Mouse (Mus musculus) brown adipose tissue, adult 24 weeks (tissue): ENCODE measurements around the gene Dctn2. TPM values are rescaled to one million over a fixed set of nuclear protein-coding genes. Genes with fewer than 3 reads are reported as not detected.

Experiments used
- H3K27ac ChIP-seq: fragments of 200-500 bp; replicated peaks from 2 replicates; pipeline ENCODE4 v1.5.1; 2012; ENCODE audit warnings: low read depth, mild to moderate bottlenecking, low read length
- H3K4me1 ChIP-seq: fragments of 200-500 bp; 2 replicates; pipeline ENCODE4 v1.6.1; 2012; ENCODE audit warnings: low read length, mixed read lengths; ENCODE audit not compliant: control insufficient read depth, insufficient read depth, insufficient read length
- H3K4me3 ChIP-seq: fragments of 200-500 bp; 2 replicates; pipeline ENCODE4 v1.5.1; 2012; ENCODE audit warnings: low read depth, mild to moderate bottlenecking, low read length, moderate library complexity; ENCODE audit not compliant: insufficient read depth
- polyA plus RNA-seq: library from polyadenylated mRNA; stranded (reverse); fragments of >200 nt; gene quantifications from 2 replicates; pipeline ENCODE4 v1.2.4, GENCODE M21; 2012; ENCODE audit not compliant: missing spikeins, insufficient read depth, insufficient read length

Gene Dctn2
- polyA plus RNA-seq, 1 experiment: 100 TPM

DNA sequence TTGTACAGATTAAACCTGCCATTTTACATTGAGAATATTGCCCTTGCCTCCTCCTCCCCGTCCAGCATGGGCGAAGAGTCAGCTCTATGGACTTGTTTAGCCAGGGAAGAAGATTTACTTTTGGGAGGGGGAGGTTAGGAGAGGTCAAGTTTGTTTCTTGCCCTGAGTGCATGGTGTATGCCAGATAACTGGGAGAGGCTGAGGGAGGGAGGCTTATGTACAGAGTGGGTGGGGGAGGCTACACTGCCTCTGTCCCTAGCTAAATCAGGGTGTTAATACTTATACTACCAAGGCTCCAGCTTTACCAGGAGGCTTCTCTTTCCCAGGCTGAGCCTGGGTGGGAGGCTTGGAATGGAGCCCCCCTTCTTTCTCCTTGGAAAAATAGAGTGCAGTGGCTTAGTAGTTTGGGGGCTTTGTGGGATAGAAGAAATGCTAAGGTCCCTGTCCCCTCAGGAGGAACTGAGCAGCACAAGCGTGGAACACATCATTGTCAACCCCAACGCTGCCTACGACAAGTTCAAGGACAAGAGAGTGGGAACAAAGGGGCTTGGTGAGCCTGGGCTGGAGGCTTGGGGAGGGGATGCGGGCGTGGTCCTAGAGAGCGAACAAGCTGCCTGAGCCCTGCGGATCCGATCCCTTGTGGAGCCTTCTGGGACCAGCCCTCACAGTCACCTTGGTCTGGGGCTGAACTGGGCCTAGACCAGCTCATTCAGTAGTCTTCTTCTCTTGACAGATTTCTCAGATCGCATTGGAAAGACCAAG is 8.3 kb downstream of the Dctn2 start:
- H3K4me3 ChIP-seq: no peak overlapping the region
- H3K27ac ChIP-seq: no peak overlapping the region
- H3K4me1 ChIP-seq: no peaks in the 10 kb centered on the region

DNA sequence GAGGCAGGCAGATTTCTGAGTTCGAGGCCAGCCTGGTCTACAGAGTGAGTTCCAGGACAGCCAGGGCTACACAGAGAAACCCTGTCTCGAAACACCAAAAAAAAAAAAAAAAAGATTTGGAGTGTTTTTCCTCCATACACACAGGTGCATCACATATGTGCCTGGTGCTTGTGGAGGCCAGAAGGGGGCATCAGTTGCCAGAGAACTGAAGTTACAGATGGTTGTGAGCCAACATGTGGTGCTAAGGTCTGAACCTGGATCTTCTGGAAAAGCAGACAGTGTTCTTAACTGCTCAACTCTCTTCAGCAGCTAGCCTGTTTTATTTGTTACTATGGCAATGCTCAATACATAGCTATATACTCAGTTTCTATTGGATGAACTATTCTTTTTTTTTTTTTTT is 13.6 kb downstream of the Dctn2 start:
- Histone ChIP-seq H3K4me1 (no peaks in the 10 kb centered on the region), H3K4me3 (no peak overlapping the region), H3K27ac (no peak overlapping the region)

DNA sequence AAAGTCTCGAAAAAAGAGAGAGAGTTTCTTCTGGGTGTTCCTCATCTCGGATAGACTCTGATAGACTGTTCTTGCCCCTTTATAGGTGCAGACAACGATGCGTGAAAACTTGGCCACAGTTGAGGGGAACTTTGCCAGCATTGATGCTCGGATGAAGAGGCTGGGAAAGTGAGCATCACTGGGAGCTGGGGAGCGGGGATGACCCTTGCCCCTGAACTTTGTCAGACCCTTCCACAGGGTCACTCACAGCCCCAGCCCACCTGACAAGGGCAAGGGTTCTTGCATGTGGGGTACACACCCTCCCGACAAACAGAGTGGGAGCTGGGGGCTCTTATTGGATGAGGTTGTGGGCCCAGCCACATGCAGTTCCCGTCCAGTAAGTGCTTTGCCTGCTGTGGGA is 15.1 kb downstream of the Dctn2 start:
- Histone ChIP-seq H3K27ac (no peak overlapping the region), H3K4me1 (no peaks in the 10 kb centered on the region; the same call in 1 of the 2 replicates), H3K4me3 (no peak overlapping the region)

DNA sequence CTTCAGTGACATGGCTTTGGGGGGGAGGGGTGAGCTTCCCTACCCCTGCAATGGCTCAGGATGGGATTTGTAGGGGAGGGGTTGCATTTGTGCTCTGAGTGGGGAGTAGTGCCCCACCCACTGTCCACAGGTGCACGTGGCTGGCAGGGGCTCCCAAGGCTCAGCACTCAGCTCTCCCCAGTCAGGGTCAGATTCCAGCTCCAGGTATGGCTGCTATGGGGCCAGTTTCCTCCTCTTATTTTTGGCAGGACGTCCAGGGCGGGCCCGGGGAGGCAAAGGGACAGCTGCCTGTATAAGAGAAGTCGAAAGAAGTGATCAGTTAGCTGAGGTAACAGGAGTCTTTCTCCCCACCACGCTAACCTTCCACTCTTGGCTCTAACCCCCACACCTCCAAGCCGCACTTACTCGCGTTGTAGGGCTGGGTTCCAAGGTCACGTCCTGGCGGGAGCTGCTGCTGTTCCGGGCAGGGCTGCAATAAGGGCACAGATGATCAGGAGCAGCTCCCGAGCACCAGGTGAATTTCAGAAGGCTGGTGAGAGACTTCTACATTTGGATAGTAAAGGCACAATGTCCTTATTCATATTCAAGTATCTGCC is 16.6 kb downstream of the Dctn2 start:
- Histone ChIP-seq H3K27ac (no peak overlapping the region), H3K4me3 (no peak overlapping the region), H3K4me1 (peaks cover 10% of the 10 kb centered on the region)

- no peak overlapping the region for H3K4me3 ChIP-seq
- peaks cover 10% of the 10 kb centered on the region for H3K4me1 ChIP-seq
- H3K27ac ChIP-seq: no peak overlapping the region
Observed at GRCm38 (mm10) chr10:127284105-127284622, 18.0 kb downstream of the Dctn2 start.

- Histone ChIP-seq H3K27ac (no peak overlapping the region), H3K4me1 (peaks cover 10% of the 10 kb centered on the region), H3K4me3 (no peak overlapping the region)
Observed at GRCm38 (mm10) chr10:127284724-127285500, 18.7 kb downstream of the Dctn2 start.

DNA sequence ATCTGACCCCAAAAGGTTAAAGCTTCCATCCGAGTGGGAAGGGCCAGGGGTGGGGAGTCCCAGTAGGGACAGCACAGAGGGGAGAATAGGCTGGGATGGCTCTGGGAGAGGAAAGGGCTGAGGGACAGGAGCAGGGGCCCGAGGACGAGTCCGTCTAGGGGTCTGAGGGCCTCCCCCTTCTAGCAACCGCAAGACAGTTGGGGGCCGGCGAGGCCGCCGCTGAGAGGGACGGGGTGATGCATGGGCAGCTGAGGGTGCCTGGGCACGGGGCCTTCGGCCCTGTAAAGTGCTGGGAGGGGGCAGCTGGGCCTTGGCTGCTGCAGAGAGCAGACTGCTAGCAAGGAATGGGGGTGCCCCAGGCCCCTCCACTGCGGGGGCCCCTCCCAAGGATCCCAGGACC is 19.5 kb downstream of the Dctn2 start:
- H3K4me1 ChIP-seq: peaks cover 10% of the 10 kb centered on the region
- H3K27ac ChIP-seq: no peak overlapping the region
- no peak overlapping the region for H3K4me3 ChIP-seq

DNA sequence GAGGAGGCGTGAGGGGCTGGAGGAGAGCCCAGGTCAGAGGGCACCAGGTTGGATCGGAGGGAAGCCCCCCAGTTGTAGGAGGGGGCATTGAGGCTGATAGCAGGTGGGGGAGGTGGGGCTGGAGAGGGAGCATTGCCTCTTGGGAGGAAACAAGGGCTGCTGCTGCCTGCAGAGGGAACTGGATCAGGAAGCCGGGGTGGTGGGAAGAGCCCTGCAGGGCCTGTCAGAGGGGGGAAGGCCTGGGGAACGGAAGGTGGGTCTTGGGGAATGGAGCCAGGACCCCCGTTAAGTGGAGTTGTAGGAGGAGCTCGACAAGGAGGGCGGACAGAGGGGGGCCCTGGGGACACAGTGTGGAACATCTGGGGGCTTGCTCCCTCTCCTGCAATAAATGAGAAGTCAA is 20.0 kb downstream of the Dctn2 start:
- no peak overlapping the region for H3K4me3 ChIP-seq
- H3K27ac ChIP-seq: no peak overlapping the region
- H3K4me1 ChIP-seq: peaks cover 10% of the 10 kb centered on the region

GRCm38 (mm10) chr10:127286730-127287129 is 20.6 kb downstream of the Dctn2 start:
- H3K27ac ChIP-seq: peak overlapping the region; percentile 99
- H3K4me3 ChIP-seq: peak overlapping the region; percentile 87
- peaks cover 10% of the 10 kb centered on the region for H3K4me1 ChIP-seq

DNA sequence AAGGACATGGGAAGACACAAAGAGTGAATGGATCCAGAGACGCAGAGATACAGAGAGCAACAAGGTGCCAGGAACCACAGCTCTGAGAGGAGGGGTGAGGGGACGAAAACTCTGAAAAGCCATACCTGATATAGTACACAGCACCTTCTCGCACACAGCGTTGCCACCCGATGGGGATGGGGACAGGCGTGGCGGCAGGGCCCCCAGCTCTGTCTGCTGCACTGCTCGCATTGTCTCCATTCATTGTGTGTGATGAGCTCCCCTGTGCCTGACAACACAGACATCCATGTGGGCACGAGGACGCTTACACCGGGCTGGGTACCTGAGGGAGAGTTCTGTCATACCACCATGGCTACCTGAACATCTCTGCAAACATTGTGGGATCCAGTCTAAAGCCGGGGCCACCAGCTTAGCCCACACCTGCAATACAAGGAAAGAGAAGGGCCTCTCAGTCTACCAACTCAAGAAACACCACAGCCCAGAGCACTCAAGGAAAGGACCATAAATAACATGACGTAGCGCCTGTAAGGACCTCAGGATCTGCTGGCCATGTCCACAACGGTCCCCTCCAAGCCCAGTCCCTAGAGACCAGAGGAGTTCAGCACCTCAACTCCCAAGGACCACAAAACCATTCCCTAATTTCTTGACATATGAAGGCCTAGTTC is 21.2 kb downstream of the Dctn2 start:
- Histone ChIP-seq H3K27ac (peak overlapping the region; percentile 99), H3K4me1 (peaks cover 10% of the 10 kb centered on the region), H3K4me3 (peak overlapping the region; percentile 87)

DNA sequence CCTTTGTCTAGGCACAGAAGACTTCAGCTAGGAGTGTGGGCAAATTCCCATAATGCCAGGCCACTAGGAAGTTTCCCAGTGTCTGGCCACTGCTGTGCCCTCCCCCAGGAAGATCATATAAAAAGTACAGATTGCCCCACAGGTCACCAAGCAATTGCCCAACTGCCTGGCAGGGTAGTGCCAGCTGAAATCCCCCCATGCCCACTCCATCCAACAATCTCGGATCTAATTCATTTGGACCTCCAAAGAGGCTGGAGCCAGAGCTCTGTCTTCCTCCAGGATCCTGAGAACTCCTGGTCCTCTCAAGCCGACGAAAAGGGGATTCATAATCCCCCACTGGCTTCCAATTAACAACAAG is 21.7 kb downstream of the Dctn2 start:
- Histone ChIP-seq H3K27ac (peak overlapping the region; percentile 99), H3K4me3 (peak overlapping the region; percentile 87), H3K4me1 (peaks cover 10% of the 10 kb centered on the region)

DNA sequence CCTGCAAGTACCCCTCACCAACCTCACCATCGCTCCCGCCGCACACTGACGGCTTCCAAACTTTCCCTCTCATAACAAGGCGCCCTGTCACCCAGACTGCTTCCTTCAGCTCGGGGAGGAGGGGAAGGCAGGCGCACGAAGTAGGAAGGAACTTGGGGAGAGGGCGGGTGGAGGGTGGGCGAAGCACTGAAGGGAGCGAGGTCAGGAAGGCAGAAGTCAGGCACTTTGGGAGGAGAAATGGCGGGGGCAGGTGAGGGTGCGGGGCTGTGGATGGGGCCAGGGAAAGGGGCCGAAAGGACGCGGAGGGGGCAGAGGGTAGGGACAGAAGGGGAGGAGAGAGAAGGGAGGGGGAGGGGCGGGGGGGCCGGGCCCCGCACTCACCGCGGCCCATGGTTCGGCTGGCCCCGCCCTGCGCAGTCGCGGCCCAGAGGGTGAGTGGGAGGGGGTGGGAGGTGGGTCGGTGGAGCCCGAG is 22.2 kb downstream of the Dctn2 start:
- Histone ChIP-seq H3K27ac (peak overlapping the region; percentile 99), H3K4me3 (peak overlapping the region; percentile 87), H3K4me1 (peaks cover 10% of the 10 kb centered on the region)

DNA sequence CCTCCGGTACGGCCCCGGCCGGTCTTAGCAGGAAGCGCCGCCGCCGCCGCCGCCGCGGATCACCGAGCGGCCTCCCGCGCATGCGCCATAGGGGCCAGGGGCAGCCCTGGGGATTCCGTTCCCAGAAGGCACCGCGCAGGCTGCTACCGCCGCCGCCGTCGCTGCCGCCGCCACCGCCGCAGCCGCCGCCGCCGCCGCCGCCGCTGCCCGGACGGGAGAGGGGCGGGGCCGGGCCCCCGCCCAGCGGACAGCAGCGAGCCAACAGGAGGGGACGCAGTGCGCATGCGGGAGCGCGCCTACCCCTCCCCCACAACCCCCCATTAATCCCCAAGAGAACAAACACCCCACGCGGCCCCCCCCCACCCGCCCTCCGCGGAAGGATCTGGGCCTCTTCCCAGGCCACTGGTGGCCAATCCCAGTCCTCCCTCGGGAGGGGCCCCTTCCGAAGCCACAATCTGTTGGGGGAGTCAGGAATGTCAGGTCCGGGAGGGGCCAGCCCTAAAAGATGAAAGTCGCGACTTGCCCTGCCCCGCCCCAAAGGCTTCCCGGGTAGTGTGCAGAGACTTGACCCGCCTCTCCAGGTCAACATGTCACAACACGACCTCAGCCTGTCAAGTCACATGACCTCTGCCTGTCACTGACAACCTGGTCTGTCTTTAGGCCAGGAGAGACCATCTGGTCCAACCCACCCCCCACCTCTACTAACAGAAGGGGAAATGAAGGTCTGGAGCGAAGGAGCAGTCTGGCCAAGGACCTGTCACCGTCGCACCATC is 22.8 kb downstream of the Dctn2 start, which contains the start of gene Mbd6:
TSS of gene Mbd6 (minus strand) at position 219 of the 773 bp plus-strand sequence.
- Histone ChIP-seq H3K27ac (peak within 1 kb of the TSS; percentile 99), H3K4me1 (peaks cover 10% of the 10 kb centered on the region), H3K4me3 (peak within 1 kb of the TSS; percentile 87)

DNA sequence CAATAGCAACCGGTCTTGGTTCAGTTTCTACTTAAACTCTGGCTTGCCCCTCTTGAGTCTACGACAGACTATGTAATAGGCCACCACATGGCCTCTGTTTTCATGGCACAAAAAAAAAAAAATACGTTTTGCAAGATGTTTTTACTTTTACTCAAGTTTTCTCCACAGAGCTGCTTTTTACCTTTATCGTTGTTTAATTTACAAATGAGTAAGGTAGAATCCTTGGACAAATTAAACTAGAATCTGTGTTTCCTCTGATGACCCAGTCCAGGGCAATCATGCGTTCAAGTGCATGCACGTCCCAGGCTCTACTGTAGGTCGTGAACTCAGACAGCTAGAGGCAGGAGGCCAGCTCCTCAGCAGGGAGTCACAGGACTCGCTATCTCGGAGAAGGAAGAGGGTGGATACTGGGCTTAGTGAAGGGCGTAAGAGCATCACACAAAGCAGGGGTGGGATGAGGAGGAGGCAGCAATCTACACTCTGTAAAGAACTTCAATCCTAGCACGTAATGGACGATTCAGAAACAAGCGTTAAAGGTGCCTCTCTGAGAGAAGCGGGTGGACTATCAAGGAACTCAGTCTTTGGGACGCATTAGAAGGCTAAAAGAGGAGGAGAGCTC is 23.5 kb downstream of the Dctn2 start:
- peak overlapping the region; percentile 87 for H3K4me3 ChIP-seq
- H3K4me1 ChIP-seq: peaks cover 10% of the 10 kb centered on the region
- peak overlapping the region; percentile 99 for H3K27ac ChIP-seq
